Mouse (Mus musculus) cerebellum, adult 2 months (tissue): ENCODE results near the gene Hoxa2. TPM values are rescaled to one million over a fixed set of nuclear protein-coding genes. Genes with fewer than 3 reads are reported as not detected.

Experiments
- DNase-seq, 2 experiments: peaks; one replicate each; pipeline ENCODE4 v3.0.0; 2021
- H3K27ac ChIP-seq: fragments of 200-500 bp; 2 replicates; pipeline ENCODE4 v1.5.1; 2012; ENCODE audit warnings: low read length, control low read depth, inconsistent platforms; ENCODE audit not compliant: insufficient read depth
- H3K27me3 ChIP-seq: fragments of 200-500 bp; 2 replicates; pipeline ENCODE4 v1.6.1; 2012; ENCODE audit warnings: inconsistent platforms, mild to moderate bottlenecking, low read length, moderate library complexity; ENCODE audit not compliant: control insufficient read depth, insufficient read depth
- H3K4me1 ChIP-seq: fragments of 200-500 bp; 2 replicates; pipeline ENCODE4 v1.6.1; 2011; ENCODE audit warnings: low read length; ENCODE audit not compliant: control insufficient read depth, insufficient read depth
- H3K4me3 ChIP-seq: fragments of 200-500 bp; replicated peaks from 2 replicates; pipeline ENCODE3; 2011; ENCODE audit warnings: mild to moderate bottlenecking, low read depth, low read length, control low read depth; ENCODE audit not compliant: insufficient read depth
- CTCF ChIP-seq: fragments of 200-500 bp; IDR thresholded peaks from 2 replicates; pipeline ENCODE4 v1.5.1; 2011; ENCODE audit warnings: low read depth, mild to moderate bottlenecking, control low read depth, low read length, moderate library complexity, borderline replicate concordance; ENCODE audit not compliant: insufficient read depth
- POLR2A ChIP-seq: fragments of 200-500 bp; IDR thresholded peaks from 2 replicates; pipeline ENCODE4 v1.6.1; 2011; ENCODE audit warnings: low read length, control low read depth, borderline replicate concordance; ENCODE audit not compliant: insufficient read depth
- WGBS: fragments of 180-500 bp; shearing (Covaris S2); methylation state at CpG from one replicate; pipeline ENCODE4 v1.1.7; 2018; 5-methylcytosine and 5-hydroxymethylcytosine counted together
- polyA plus RNA-seq: library from polyadenylated mRNA; depleted of rRNA; stranded (reverse); fragments of >200 nt; gene quantifications from 2 replicates; pipeline ENCODE4 v1.2.3, GENCODE M21; 2012

Hoxa2 gene
- polyA plus RNA-seq, 1 experiment: 2.8 TPM

DNA sequence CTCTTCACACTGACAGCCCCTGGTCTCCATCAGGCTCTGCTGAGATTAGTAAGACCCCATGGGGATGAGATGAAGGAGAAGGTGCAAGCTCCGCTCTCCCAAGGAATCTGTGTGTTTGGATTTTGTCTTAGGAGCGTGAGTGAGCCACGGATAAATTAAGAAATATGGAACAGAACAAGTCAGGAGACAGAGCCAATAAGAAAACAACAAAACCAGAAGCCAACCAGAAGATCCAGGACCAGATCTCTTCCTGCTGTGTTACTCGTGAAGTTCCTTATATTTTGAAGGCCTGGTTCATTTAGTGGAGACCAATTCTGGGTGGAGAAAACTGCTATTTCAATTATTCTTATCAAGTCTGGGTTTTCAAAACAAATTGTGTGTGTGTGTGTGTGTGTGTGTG lies 13.1 kb downstream of the Hoxa2 start:
- Histone ChIP-seq H3K4me3 (no peak overlapping the region), H3K4me1 (no peaks in the 10 kb centered on the region), H3K27ac (no peak overlapping the region), H3K27me3 (peaks cover 6% of the 10 kb centered on the region; the same call in 1 of the 2 replicates)
- no peak for TF ChIP-seq CTCF
- TF ChIP-seq POLR2A: no peak
- DNase-seq: no peak
- WGBS: 10% methylated on average over 4 of the region's 4 CpGs

DNA sequence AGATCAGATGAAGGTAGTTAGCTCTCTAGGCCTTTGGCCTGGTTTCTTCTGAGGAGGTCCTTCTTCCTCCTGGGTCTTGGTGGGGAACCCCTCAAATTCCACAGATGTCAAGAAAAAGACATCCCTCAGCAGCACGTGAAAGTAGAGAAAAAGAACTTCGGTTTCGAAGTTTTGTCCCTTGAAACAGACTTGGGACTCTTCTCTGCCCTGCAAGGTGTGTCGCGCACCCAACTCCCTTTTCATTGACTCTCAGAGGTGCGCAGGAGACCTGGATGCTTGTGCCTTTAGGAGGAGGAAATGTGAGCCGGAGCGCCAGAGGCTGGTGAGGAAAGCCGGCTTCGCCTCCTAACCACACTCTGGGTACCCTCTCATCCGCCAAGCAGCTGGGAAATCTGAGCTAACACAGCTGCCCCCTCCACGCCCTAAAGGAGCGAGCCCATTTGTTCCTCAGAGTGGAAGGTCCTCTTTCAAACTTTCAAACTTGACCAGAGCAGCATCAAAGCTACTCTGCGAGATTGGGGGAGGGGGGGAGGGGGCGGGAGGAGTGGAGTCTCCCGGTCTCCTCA lies 14.1 kb downstream of the Hoxa2 start:
- TF ChIP-seq CTCF (no peak), POLR2A (no peak)
- Histone ChIP-seq H3K4me3 (no peak overlapping the region), H3K27ac (no peak overlapping the region), H3K4me1 (no peaks in the 10 kb centered on the region), H3K27me3 (peaks cover 6% of the 10 kb centered on the region; the same call in 1 of the 2 replicates)
- DNase-seq: no peak
- WGBS: 13% methylated on average over 16 of the region's 16 CpGs

- no peak for TF ChIP-seq CTCF
- TF ChIP-seq POLR2A: no peak
- Histone ChIP-seq H3K4me1 (no peaks in the 10 kb centered on the region), H3K4me3 (no peak overlapping the region), H3K27me3 (no peaks in the 10 kb centered on the region; the same call in 1 of the 2 replicates), H3K27ac (no peak overlapping the region)
- 90% methylated on average over 5 of the region's 5 CpGs for WGBS
- DNase-seq: no peak
Measured at GRCm38 (mm10) chr6:52139115-52139514, 25.5 kb downstream of the Hoxa2 start.

DNA sequence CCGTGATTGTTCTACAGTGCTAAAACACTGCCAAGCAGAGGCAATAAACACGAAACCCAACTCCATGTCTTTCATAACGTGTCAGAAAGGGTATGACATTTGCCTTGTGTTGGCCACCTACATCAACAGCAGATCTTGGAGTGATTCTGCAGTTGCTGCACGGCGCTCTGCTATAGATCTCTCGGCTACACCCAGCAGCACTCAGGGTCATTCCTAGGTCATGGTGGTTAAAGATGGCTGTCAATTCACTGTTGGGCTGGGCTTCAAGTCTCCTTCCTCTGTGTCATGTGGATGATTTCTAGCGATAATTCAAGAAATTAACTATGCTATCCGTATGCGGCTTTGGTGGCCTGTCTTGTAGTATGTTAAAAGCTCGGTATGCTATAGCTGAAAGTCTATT lies 26.1 kb downstream of the Hoxa2 start:
- no peaks in the 10 kb centered on the region; the same call in 1 of the 2 replicates for H3K27me3 ChIP-seq
- WGBS: 86% methylated on average over 10 of the region's 10 CpGs

GRCm38 (mm10) chr6:52137841-52138535 lies 26.6 kb downstream of the Hoxa2 start:
- WGBS: 57% methylated on average over 9 of the region's 9 CpGs
- H3K27ac ChIP-seq: no peak overlapping the region
- no peaks in the 10 kb centered on the region for H3K4me1 ChIP-seq
- H3K27me3 ChIP-seq: no peaks in the 10 kb centered on the region
- no peak for TF ChIP-seq CTCF
- no peak for TF ChIP-seq POLR2A
- DNase-seq: no peak
- no peak overlapping the region for H3K4me3 ChIP-seq

More for the DNA sequence above, 26.1 kb downstream of the Hoxa2 start:
- Histone ChIP-seq H3K4me3 (no peak overlapping the region), H3K27ac (no peak overlapping the region), H3K4me1 (no peaks in the 10 kb centered on the region)
- DNase-seq: no peak
- TF ChIP-seq CTCF: no peak
- TF ChIP-seq POLR2A: no peak

GRCm38 (mm10) chr6:52123673-52124072 lies 41.0 kb downstream of the Hoxa2 start:
- no peak overlapping the region for H3K27ac ChIP-seq
- no peaks in the 10 kb centered on the region for H3K4me1 ChIP-seq
- TF ChIP-seq POLR2A (no peak), CTCF (no peak)
- 79% methylated on average over 4 of the region's 4 CpGs for WGBS
- no peak for DNase-seq
- no peaks in the 10 kb centered on the region for H3K27me3 ChIP-seq
- no peak overlapping the region for H3K4me3 ChIP-seq

DNA sequence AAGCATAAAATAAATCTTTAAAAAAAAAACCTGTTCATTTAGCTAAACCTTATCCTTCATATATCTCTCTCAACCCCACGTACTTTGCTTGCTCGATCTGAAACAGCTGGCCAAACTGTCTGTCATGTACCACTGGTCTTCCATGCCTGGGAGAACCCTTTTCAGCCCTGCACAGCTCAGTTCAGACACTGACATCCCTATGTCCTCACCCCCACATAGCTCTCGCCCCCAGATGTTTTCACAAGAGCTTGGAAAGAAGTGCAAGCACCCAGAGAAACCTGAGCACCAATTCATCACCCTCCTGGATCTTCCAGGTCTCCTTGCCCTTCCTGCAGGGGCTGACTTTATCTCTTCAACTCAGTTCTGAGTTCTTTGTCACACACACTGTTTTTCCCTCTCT lies 43.5 kb downstream of the Hoxa2 start:
- Histone ChIP-seq H3K4me1 (no peaks in the 10 kb centered on the region), H3K27me3 (no peaks in the 10 kb centered on the region), H3K4me3 (no peak overlapping the region), H3K27ac (no peak overlapping the region)
- TF ChIP-seq POLR2A: no peak
- no peak for TF ChIP-seq CTCF
- WGBS: 75% methylated on average over 3 of the region's 3 CpGs
- DNase-seq: no peak

- Histone ChIP-seq H3K4me1 (no peaks in the 10 kb centered on the region), H3K27me3 (no peaks in the 10 kb centered on the region), H3K27ac (no peak overlapping the region), H3K4me3 (no peak overlapping the region)
- WGBS: 24% methylated on average over 6 of the region's 6 CpGs
- DNase-seq: peak in 1 of 2 experiments; percentile 0
- TF ChIP-seq CTCF (no peak), POLR2A (no peak)
Measured at GRCm38 (mm10) chr6:52118903-52119635, 45.6 kb downstream of the Hoxa2 start.
